Mouse (Mus musculus) cerebellum, adult 9-11 months (tissue): ENCODE measurements at regions not wholly inside any gene's neighbourhood (a gene's known extent, or its start where the extent isn't known, plus 50 kb on each side); places are given as distances from the start of the nearest gene placed in this dataset.

Source experiments
- DNase-seq: peaks from one replicate; pipeline ENCODE4 v3.0.0; 2022

DNA sequence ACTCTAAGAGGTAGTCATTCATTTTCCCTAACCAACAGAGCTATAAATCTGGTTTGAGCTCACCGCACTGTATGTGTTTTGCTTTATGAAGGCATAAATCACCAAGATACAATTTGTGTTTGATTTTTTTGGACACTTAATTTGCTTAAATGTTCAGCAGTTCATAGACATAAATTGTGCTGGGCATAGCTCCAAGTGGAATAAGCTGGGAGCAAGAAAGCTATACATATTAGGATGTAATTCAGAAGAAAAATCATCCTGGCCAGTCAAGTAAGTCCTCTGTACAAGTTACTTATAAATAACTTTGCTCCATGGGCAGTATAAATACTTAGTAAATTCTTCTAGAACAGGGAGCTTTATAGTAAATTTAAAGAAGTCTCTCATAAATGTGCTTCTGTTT lies 267.0 kb upstream of the Atp5g3 start:
- DNase-seq: no peak

DNA sequence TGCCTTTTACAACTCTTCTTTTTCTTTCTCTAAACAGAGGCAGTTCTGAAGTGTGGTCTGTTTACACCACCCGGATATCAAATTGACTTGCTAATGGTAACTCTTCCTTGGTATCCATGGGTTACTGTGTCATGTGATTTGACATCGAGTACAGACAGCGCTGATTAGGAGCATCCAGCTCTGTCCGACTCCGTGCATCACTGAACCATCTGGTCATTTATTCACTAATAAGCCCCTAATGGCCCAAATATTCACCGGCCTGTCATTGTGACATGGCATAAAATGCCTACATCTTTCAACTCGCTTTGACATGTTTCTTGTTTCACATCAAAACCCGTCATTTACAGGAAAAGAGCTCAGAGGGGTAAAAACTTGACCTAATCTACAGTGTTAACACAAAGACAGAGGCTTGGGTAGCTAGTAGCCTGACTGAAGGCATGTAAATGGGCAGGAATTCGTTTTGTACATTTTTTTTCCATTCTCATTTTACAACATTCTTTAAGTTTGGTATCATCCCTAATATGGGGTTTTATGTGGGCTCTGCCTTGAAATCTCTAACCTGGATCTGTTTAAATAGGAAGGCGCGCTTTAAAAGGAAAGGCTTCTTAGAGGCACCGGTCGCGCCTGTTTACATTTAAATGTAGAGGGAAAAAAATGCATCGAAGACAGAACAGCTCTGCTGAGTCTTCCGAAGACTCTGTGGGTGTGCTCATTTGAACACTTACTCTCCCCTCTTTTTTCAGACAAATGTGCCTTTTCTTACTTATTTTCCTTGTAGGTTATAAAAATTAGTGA lies 257.8 kb upstream of the Atp5g3 start:
- DNase-seq: no peak

DNA sequence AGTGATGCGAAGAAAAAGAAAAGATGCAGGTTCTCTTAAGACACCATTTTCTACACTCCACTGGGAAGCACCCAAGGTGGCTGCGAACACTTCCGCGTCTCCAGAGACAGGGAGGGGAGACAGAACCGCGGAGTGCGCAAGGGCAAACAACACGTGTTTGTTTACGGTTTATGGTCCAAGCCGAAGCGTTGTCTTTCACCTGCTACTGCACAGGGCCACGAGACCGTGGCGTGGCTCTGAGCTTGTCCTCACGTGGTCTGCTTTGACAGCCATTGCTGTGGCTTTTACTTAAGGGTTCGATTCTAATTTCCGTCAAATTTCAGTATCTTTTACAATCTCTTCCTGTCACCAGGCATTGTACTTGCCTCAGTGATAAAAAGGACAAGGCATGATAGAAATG lies 257.2 kb upstream of the Atp5g3 start:
- DNase-seq: no peak

DNA sequence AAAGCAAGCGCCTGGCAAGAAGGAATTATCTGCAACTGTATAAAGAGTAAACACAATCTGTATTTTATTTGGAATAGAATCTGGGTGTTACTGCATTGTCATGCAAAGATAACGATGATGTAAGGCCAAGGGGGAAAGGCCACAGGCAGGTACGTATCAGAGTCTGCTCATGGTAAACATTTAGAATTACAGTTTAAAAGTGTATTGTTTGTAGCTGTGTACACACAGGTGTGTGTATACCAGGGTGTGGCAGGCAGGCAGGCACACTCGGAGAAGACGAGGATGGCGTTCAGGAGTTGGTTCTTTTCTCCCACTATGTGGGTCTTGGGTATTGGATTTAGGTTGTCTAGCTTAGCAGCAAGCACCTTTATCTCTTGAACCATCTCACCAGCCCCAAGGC lies 242.9 kb upstream of the Atp5g3 start:
- DNase-seq: no peak

DNA sequence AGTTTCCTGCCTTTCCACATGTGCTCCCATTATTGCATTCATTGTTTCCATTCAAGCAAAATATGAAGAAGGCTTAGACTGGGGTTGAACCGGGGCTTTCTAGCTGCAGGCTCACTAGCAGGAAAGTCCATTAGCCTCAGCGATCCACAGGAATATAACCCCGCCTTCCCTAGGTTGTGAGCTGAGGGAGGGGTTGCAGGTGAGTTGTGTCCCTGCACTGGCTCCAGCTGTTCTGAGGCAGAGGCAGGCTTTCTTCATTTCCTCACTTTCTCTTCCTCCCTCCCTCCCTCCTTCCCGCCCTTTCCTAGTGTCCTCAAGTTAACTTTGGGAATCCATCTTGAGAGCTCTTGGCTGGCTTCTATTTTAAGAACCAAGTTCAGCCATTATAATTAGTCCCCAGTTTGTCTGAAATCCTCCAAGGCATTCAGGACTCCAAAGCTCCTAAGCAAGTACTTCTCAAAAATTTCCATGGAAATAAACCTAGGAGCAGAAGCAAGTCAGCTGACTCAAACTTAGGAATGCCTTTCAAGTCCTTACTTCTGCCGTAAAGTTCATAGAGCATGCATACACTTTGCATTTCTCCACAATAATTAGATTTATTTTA lies 242.2 kb upstream of the Atp5g3 start:
- no peak for DNase-seq

DNA sequence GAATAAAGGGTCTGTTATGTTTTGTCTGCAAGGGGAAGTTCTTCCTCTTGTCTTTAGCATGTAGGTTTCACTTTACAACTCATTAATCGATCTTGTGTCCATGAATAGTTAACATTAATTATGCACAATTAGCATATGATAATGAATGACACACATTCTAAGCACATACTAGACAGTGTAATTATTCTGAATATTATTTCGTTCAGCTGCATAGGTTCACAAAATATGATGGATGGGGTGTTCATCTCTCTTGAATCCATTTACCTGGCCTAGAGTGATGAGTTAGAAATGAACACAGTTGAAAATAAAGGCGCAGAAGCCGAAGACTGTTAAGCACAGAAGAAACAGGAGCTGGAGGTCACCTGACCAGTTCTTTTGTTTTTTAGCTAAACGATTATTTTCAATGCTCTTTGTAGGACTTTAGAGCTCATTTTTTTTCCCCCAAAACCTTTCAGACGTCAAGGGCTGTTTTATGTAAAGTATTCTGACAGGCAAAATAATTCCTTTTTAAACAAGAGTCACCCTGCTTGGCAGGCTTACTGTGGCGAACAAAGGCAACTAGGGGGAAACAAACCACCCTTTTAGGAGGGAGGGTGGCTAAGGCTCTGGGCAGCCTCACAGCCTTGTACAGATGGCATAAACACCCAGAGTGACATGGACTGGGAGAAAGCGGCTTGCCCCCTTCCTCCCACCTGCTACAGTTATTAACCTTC lies 241.6 kb upstream of the Atp5g3 start:
- DNase-seq: no peak

DNA sequence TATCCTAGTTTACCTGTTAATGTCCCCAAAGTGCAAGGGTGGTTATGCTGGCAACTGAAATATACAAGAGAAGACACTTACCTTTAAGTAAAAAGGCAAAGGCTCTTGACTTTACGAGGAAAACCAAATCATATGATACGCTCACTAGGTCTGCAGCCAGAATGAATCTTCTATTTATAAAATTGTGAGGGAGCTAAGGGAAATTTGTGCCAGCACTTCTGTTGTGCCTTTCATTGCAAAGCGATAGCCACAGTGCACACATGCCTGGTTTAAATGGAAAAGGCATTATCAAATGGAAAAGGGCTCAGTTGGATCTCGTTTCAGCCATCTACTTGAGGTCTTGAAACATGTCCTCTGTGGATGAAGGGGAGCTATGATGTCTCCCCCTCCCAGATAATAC lies 236.1 kb upstream of the Atp5g3 start:
- DNase-seq: no peak

DNA sequence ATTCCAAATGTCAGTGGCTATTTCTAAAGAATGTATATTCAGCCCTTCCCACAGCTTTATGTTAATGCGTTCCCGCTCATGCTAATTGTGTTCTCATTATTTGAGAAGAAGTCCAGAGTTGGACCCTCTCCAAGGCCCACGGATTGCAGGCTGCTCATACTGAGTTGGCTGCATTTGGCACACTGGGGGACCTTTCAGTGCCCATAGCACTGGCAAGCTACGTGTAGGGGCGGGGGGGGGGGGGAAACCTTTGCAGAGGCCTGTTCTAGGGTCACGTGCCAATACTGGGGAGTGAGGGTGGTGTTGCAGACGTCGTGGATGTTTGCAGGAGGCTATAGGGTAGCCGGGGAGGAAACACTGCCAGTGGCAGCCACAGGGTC lies 225.5 kb upstream of the Atp5g3 start:
- DNase-seq: no peak

DNA sequence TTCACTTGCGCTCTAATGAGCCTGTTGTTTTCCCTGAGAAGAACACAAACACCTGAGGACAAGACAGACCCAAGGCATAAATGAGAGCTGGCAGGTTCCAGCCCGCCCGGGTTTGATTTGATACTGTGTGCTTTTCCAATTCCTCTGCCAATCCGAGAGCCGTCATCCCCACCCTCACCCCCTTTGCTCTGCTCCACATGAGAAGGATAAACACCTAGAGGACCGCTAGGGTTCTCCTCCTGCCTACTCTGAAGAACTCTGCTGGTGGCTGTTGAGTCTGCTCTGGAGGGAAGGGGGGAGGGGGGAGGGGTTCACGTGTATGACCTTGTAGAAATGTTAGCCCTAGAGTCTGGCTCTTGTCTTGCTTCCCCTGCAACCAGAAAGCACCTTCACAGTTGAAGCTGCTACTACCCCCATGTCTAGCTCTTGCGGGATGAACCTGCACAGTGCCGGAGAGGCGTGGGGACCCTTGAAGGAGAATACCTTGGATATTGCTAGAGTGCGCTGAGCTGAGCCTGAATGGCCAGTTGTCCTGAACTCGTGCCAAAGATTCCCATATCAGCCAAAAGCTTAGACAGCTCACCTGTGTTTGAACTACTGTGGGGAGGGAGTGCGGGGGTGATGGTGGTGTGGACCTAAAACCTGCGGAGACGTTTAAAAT lies 225.0 kb upstream of the Atp5g3 start:
- no peak for DNase-seq

DNA sequence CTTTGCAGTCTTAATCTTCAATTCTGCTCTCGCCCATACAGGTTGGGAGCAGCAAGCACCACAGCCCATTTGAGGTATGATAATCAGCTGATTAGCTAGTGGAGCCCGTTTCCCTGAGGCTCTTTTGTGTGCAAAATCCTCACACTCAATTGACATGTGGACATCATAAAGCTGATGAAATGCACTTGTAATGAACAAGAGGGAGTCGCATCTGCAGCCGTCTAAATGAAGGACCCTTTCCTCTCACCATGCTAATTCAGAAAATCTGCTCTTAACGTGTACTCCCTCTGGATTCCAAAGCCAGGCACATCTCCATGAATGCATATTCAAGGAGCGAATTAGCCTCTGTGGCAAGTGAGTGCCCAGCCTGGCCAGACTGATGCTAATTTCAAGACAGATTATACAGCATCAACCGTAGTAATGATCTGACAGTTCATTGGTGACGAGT lies 219.0 kb upstream of the Atp5g3 start:
- DNase-seq: no peak

DNA sequence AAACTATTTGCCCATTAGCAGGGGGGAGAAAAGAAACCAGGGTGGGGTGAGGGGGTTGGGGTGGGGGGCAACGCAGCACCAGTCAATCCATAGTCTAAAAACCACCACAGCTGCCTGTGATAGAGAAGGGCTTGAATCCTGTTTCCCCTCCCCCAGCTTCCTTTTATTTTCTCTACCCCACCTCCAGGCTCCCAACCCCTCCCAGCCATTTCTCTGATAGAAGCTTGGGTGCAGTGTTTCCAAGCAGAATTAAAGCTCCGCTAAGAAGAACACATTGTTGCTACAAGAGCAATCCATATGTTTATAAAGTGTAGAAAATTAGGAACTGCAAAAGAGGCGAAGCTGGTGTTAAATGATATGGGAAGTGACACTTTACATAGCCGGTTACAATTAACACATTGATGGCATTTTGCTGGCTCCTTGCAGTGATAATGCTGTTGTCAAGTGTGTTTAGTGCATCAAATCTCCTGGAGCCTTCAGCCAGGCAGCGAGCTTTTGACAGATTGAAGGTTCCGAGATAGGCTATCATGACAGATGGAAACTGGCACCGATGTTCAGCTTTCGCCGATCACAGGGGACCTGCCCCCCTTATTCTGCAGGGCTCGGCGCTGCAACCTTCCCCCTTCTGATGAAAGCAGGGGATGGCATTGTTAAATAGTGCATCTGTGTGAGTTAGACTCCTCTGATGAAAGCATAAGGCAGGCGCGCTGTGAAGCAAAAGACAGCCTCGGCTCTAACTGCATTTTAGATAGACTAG lies 217.8 kb upstream of the Atp5g3 start:
- DNase-seq: no peak

DNA sequence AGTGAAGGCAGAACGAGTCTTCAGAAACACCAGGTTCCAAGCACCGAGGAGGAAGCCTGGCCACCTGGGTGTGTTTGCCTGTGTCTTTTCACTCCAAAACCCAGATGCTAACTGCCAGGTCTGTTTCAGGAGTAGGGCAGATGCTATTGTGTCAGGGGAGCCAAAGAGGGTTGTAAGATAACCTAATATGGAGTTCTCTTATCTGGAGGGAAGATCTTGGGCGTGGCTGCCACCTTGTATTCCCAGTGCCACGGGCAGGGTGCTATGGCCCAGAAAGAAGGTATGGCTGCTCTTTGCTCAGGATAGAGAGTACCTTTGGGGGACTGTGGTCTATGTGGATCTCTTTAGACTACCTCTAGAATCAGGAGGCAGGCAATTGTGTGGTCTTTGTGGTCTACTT lies 216.0 kb upstream of the Atp5g3 start:
- DNase-seq: no peak

DNA sequence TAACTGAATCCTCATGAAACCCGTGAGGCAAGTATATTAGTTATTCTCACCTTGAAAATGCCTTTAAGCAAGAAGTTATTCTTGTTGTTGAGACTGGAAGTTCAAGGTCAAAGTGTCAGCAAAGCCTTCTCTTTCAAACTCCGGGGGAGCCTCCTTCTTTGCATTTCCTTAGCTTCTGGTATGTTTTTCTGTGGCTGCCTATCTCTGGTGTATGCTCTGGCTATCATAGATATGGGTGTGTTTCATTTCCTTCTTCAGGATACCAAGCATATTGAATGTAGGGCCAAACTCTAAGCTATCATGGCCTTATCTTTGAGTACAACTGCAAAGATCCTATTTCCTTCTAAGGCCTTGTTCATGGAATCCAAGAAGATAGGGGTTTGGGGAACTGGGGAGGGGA lies 213.1 kb upstream of the Atp5g3 start:
- no peak for DNase-seq

DNA sequence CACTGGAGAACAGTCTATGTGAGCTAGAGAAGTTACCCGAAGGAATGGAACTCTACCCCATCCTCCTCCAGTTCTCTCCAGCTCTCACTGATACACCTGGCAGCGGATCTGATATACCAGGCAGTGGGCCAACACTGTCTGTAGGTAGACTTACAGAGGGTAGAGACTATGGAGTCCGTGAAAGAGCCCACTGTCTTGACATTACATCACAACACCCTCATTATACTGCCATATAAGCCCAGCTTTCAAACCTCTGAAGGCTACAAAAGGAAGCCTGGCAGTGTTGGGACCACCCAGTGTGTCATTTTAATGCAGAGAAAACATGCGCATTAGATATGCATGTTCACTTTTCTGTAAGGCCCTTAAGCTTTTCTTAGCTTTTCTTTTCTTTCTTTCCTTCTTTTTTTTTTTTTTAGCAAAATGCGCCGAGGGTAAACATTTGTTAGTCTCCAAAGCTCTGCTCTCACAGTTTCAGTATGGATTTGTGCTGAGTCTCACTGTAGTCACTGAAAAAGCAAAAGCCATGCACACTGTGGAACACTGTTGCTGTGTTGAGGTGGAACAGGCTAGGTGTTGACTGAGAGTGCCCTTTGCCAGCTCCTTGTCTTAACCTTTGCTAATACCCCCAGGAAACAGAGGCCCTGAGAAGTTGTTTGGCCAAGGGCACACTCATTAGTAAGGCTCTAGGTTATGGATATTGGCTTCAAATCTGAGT lies 212.4 kb upstream of the Atp5g3 start:
- no peak for DNase-seq

DNA sequence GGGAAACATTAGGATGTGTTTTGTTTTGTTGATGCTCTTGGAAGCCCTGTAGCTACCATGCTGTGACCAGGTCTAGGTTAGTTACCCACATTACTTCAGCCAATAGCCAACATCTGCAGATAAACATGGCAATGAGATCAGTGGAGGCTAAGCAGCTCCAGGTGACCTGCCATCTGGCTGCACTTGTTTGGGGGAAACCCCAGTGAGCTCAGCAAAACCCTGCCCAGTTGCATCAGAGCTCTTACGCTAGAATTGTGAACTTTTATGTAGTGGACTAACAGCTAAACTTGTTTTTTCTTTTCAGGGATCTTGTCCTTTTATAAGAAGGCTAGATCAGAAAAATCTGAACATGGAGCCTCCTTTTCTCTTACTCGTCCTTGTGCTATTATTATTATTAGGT lies 211.8 kb upstream of the Atp5g3 start:
- no peak for DNase-seq

DNA sequence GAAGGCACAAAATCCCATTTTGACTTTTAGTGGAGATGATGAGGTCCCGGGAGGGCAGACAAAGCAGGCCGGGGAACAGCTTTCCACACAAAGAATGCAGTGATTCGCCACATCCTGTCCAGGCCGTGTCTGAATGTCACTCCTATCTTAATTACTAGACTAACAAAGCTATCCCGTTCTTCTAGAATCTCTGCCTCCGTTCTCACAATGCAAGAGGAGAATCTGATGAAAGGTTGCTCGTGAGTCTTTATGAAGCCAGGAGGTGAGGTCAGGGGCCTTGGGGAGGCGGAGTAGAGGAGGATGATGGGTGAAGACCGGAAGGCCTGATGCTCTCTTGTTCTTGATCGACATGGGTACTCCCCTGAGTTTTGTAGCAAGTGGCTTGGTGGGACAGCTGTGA lies 208.9 kb upstream of the Atp5g3 start:
- no peak for DNase-seq

DNA sequence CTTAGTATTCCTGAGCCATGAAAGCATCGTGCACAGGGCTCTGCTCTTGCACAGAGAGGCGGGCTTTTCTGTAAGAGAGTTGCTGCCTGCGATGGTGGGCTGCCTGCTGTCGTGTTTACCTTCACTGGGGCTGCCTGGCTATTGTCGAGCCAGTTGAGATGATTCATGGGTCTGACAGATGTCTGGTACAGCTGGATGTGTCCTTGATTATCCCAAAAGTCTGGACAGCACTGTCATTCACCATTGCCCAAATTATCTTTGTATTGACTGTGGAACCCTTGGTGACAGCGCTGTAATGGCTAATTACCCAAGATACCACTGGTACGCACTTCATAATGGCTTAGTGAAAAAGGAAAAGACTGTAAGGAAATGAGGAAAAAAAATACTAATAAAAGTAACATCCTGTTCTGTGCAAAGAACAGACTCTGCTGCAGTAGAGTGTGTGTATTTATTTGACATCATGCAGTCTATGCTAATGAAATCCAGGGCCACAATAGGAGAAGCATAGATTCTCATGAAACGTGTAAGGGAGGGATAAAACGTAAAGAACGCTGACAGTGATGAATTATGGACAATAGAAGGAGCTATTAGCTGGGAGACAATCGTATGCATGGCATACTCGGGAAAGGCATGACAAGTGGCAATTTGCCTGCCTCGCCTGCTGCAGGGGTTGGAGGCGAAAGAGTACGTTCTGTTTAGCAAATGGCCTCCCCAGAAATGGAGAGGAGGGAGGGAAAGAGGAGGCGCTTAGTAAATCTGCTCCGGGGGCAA lies 208.2 kb upstream of the Atp5g3 start:
- DNase-seq: no peak

DNA sequence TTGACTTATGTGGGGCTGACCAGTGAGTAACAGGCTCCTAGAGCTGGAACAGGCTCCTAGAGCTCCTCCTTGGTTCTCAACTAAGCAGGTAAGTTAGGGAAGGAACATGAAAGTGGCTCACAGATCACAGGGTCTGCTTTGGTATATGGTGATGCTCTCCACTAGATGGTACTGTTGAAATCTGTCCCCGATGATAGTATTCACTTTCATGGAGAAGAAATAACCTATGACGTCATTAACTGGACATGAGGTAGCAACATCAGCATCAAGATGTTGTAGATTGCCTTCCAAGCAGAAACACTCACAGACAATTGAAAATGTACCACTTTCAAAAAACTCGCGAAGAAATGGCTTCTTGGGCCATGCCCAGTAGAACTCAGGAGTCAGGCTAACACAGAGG lies 195.3 kb upstream of the Atp5g3 start:
- no peak for DNase-seq

DNA sequence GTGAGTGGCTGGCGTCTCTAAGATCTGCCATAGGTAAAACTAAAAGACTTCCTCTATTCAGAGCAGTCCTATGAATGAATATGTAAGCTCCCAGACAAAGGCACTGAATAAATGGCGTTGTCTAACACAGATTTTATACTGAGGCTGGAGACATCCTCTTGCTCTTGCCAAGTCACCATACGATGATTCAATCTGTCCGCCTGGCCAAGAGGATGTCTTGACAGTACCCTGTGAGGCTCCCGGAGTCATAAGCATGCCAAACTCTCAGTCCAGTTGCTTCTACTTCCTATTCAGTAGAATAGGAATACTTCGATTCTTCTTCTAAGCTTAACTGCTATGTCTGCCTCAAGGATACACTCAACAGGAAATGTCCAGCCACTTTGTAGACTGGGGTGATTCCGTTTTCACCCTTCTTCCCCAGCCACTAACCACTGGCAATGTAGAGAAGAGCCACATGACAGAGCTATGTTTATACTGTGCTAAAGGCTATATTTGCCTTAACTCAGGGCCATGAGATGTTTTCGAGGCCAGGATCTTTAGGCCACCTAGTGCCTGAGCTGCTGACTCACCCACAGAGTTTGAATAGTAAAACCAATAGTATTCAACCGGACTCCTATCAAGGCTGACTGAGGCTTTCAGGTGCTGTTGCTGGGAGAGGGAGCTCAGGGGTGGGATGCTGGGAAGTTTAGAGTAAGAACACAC lies 188.7 kb upstream of the Atp5g3 start:
- DNase-seq: peak; percentile 80

DNA sequence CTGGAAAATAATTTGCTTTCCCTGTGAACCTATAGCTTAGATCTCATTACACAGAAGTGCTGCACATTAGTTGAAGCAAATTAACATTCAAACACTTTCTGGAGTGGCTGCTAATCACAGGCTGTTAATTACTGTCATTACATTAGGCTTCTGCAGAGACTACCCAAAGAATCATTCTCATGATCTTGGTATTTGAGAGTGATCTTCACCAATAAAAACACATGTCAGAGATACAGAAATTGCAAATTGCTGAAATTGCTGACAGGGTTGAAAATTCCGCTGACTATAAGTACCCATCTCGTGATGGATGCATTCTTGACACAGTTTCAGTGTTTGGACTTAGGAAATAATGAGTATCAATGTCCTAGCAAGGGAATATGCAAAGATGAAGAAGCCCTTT lies 185.7 kb upstream of the Atp5g3 start:
- no peak for DNase-seq

DNA sequence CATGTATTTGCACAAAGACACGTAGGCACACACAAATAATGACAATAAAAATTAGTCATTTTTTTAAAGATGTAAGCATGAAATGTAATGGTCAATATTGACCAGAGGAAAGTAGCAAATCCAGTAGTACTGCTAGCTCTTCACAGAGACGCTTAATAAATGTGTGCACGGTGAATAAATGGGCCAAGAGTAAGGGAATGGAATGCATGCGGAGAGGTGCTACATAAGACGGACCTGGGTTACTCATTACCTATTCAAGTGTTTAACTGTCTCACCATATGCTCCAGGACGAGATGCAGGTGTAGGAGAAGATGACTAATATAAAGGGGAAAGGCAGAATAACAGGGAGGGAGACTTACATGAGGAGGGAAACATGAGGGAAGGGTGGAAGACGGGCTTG lies 182.4 kb upstream of the Atp5g3 start:
- no peak for DNase-seq
